Mouse (Mus musculus) embryo, embryonic 11 days (tissue): ENCODE data around the gene Tsga10.
"Not testable (repeated sequence)": the region's sequence is repeated elsewhere in the genome, so short reads cannot be mapped to it uniquely, and the experiment has no call there.

Experiments
- DNase-seq: peaks from one replicate; pipeline ENCODE4 v3.0.0-alpha.2; 2015

Gene Tsga10

DNA sequence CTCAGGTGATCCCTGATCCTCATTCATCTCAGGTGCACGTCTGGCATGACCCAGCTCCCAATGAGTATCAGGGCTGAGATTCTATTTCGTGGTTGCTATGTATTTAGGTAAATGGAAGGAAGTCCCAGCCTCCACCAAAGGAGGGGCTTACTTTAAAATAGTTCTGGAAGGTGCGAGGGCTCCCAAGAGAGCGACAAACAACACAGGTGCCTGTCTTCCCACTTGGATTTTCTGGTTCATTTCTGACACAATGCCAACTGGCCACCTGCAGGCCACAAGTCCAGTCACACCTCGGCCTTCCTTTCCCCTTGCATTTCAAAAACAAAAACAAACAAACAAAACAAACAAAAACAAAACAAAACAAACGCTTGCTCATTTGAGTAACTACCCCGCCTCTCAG lies 147.7 kb downstream of the Tsga10 start:
- no peak for DNase-seq

DNA sequence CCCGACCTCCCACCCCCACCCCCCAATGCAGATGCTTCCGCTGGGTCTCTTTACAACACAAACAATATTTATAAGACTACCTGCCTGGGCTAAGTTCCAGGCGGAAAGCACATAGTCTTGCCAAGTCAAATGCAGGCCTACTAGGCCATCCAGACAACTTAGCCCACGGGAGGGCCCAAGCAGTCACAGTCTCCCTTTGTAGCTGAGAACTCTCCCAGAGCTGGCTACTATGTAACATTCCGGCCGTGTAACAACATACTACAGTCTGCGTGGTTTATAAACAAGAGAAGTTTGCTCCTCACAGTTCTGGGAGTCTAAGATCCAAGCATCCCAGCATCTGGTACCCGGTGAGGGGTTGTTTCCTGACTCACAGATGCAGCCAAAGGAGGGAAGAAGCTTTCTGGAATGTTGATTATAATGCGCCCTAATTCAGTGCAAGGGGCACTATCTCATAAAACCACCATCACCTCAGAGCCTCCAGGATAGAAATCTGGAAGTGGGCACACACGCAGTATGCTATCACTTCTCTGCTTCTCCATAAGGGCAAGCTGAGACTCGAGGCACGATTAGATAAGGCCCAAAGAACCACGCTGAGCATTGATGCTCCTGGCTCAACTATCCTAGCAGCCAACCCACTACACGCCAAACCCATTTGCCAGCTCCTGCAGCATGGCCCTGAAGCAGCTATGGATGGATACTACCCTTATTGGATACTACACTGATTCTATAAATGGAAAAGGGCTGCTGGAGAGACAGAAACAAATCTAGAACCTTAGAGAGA lies 148.6 kb downstream of the Tsga10 start:
- DNase-seq = no peak

DNA sequence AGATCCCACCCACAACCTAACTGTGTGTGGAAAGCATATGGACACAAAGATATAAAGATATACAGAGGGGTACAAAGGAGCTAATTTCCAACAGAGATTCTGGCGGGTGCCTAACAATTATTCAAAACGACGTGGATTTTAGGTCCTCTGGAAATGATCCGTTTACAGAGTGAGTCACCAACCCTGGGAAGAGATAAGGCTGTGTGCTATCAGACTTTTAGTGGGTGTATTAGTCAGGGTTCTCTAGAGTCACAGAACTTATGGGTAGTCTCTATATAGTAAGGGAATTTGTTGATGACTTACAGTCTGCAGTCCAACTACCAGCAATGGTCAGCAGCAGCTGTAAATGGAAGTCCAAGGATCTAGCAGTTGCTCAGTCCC lies 153.9 kb downstream of the Tsga10 start:
- DNase-seq = not testable (repeated sequence)

DNA sequence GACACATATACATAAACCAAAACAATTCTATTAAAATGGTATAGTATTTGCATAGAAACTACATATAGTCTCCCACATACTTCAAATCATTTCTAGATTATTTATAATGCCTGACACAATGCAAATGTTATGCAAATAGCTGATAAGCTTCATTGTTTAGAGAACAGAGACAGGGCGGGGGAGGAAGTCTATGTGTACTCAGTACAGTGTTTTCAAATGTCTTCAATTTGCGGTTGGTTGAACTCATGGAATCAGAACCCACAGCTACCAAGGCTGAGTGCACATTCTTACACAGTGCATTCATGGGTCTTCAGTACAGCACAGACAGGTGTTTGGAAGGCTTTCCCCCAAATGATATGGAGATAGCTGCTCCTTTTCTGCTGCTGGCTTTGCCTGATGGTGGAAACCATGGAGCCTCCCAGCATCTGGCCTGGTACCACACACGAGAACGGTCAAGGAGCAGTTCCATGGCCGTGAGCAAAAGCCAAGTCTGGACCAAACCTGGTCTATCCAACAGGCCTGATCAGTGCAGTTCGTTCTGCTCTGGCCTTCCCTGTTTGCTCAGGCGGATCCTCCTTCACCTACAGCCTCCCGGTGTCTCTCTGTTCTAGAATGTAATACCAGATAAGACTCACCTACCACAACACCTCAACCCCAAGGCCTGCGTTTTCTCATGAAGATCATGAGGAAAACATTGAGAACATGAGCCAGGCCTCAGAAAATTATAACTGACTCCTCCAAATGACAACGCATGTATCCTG lies 154.5 kb downstream of the Tsga10 start:
- DNase-seq = no peak

DNA sequence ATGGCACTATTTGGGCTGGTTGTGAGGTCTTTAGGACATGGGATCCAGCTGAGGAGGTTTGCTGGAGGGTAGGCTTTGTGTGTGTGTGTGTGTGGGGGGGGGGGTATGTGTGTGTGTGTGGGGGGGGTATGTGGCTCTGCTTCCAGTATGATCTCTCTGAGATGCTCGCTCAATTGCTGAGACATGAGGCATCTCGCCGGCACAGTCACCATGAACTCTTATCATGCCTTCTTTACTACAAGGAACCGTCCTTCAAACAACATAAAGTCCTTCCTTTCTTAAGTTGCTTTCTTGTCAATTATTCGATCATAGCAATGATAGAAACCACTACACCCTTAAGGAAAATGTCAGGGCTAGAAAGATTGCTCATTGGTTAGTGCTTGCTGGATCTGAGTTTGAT lies 155.1 kb downstream of the Tsga10 start:
- DNase-seq = no peak

DNA sequence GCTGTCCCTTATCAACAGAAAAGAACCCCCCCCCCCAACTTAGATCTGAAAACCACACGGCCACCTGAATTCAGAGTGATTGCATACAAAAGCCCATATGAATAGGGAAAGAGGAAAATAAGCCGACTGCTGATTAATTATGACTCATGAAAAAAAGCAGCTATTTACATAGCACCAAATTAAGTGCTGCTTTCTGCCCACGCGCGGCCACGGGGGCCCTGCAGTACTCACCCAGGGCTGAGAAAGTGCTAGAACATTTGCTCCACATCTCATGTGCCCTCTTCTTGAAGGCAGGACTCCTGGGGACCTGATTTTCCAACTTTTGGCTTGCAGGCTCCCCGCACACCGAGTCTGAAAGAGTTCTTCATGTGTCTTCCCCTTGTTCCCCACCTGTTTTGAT lies 156.5 kb downstream of the Tsga10 start:
- DNase-seq = no peak

DNA sequence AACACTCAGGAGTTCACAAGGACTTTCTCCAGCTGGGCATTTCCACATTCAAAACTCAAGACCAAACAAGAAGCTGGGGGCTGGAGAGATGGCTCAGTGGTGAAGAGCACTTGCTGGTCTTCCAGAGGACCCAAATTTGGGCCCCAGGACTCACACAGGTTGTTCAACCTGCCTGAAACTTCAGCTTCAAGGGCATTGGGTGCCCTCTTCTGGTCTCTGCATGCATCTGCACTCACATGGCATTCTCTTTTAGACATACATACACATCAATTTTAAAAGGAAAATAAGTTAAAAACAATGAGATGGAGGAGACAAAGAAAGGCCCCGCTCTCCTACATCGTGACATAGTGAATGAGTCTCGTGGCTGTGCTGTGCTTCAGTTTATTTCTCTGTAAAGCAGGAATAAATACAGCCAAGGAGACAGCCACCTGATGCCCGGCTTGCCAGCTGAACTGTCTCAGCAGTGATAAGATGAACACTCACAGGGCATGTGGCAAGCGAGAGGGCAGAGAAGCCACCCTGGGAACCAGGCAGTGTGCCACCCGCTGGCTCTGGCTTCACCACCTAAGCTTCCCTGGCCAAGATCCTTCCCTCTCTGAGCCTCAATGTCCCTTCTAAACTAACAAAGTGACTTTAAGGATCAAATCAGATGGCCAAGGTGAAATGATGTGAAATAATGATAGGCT lies 157.8 kb downstream of the Tsga10 start:
- no peak for DNase-seq
